Mouse (Mus musculus) CH12.LX (cell line): ENCODE measurements at regions not wholly inside any gene's neighbourhood (a gene's known extent, or its start where the extent isn't known, plus 50 kb on each side); places are given as distances from the start of the nearest gene placed in this dataset.

ENCODE experiments used
- DNase-seq: peaks from one replicate; pipeline ENCODE4 v3.0.0-alpha.2; 2013; ENCODE audit errors: extremely low read depth
- H3K27ac ChIP-seq: 2 replicates; pipeline ENCODE4 v1.5.1; 2012; ENCODE audit warnings: low read depth, mild to moderate bottlenecking, control low read depth, moderate library complexity; ENCODE audit not compliant: insufficient read depth
- H3K27me3 ChIP-seq: replicated peaks from 2 replicates; pipeline ENCODE3; 2012; ENCODE audit warnings: inconsistent platforms
- H3K36me3 ChIP-seq, 2 experiments: replicated peaks in 1 of 2; 2 replicates each; pipeline versions ENCODE3 to v1.6.1; 2012; ENCODE audit warnings: inconsistent platforms in 1 of 2, low read length in 1 of 2, mild to moderate bottlenecking in 1 of 2, mixed read lengths in 1 of 2, moderate library complexity in 1 of 2; ENCODE audit not compliant: control insufficient read depth in 1 of 2, insufficient read depth in 1 of 2
- H3K4me1 ChIP-seq, 2 experiments: 2 replicates each; pipeline ENCODE4 v1.6.1; 2012; ENCODE audit warnings: inconsistent platforms in 1 of 2, moderate library complexity in 1 of 2; ENCODE audit not compliant: insufficient read depth in 2 of 2, control insufficient read depth in 1 of 2
- H3K4me2 ChIP-seq: 2 replicates; pipeline ENCODE4 v1.6.1; 2012; ENCODE audit warnings: low read depth, mild to moderate bottlenecking, control low read depth; ENCODE audit not compliant: poor library complexity, insufficient read depth, severe bottlenecking
- H3K4me3 ChIP-seq, 3 experiments: fragments of 150-350 bp in 1 of 3; sonication (generic) in 1 of 3; replicated peaks in 1 of 3; 2 replicates each; pipeline versions ENCODE3 to v1.5.1; 2011 to 2012; ENCODE audit warnings: low read depth in 2 of 3, low read length in 2 of 3, mild to moderate bottlenecking in 2 of 3, moderate library complexity in 2 of 3, control low read depth in 1 of 3, improper control_type of control experiment in 1 of 3, inconsistent platforms in 1 of 3, mixed read lengths in 1 of 3; ENCODE audit not compliant: poor library complexity in 1 of 3
- H3K79me2 ChIP-seq: replicated peaks from 2 replicates; pipeline ENCODE4 v1.6.1; 2012; ENCODE audit warnings: mild to moderate bottlenecking, moderate library complexity; ENCODE audit not compliant: control insufficient read depth, poor library complexity, insufficient read depth, severe bottlenecking; ENCODE audit errors: extremely low read depth
- H3K9ac ChIP-seq: 2 replicates; pipeline ENCODE4 v1.6.1; 2012; ENCODE audit warnings: low read depth, mild to moderate bottlenecking, control low read depth, moderate library complexity; ENCODE audit not compliant: insufficient read depth
- H3K9me3 ChIP-seq: replicated peaks from 2 replicates; pipeline ENCODE3; 2012; ENCODE audit warnings: low read length, inconsistent platforms, mixed read lengths
- BHLHE40 ChIP-seq: IDR thresholded peaks from 2 replicates; pipeline ENCODE4 v1.6.1; 2011; ENCODE audit warnings: mild to moderate bottlenecking, low read depth, low read length, improper control_type of control experiment
- CHD1 ChIP-seq: IDR thresholded peaks from 2 replicates; pipeline ENCODE4 v1.6.1; 2012; ENCODE audit warnings: low read depth, low read length, improper control_type of control experiment, inconsistent platforms
- CHD2 ChIP-seq: IDR thresholded peaks from 2 replicates; pipeline ENCODE4 v1.6.1; 2011; ENCODE audit warnings: low read length, improper control_type of control experiment
- E2F4 ChIP-seq: IDR thresholded peaks from 2 replicates; pipeline ENCODE4 v1.6.1; 2011; ENCODE audit warnings: low read depth, low read length, improper control_type of control experiment; ENCODE audit not compliant: insufficient replicate concordance
- ELF1 ChIP-seq: IDR thresholded peaks from 2 replicates; pipeline ENCODE4 v1.6.1; 2014; ENCODE audit warnings: low read depth, mild to moderate bottlenecking, inconsistent platforms, low read length, improper control_type of control experiment
- GABPA ChIP-seq: IDR thresholded peaks from 2 replicates; pipeline ENCODE4 v1.6.1; 2012; ENCODE audit warnings: low read depth, low read length, improper control_type of control experiment, inconsistent platforms; ENCODE audit not compliant: insufficient replicate concordance
- JUN ChIP-seq: IDR thresholded peaks from 2 replicates; pipeline ENCODE4 v1.6.1; 2011; ENCODE audit warnings: low read depth, mild to moderate bottlenecking, low read length, improper control_type of control experiment, moderate library complexity; ENCODE audit not compliant: insufficient read depth
- JUND ChIP-seq: conservative IDR thresholded peaks from 2 replicates; pipeline ENCODE4 v1.6.1; 2011; ENCODE audit warnings: low read depth, low read length, improper control_type of control experiment
- MAFK ChIP-seq: IDR thresholded peaks from 2 replicates; pipeline ENCODE4 v1.6.1; 2011; ENCODE audit warnings: low read length, improper control_type of control experiment; ENCODE audit not compliant: insufficient replicate concordance
- MAZ ChIP-seq: IDR thresholded peaks from 2 replicates; pipeline ENCODE4 v1.6.1; 2012; ENCODE audit warnings: low read depth, mild to moderate bottlenecking, inconsistent platforms, low read length, improper control_type of control experiment, moderate library complexity
- MEF2A ChIP-seq: IDR thresholded peaks from 2 replicates; pipeline ENCODE4 v1.6.1; 2014; ENCODE audit warnings: low read depth, mild to moderate bottlenecking, inconsistent platforms, low read length, improper control_type of control experiment, borderline replicate concordance
- MYC ChIP-seq: IDR thresholded peaks from 2 replicates; pipeline ENCODE4 v1.6.1; 2011; ENCODE audit warnings: low read depth, mild to moderate bottlenecking, improper control_type of control experiment, low read length
- NELFE ChIP-seq: IDR thresholded peaks from 2 replicates; pipeline ENCODE4 v1.6.1; 2011; ENCODE audit warnings: low read depth, low read length, improper control_type of control experiment
- NRF1 ChIP-seq: IDR thresholded peaks from 2 replicates; pipeline ENCODE4 v1.6.1; 2014; ENCODE audit warnings: low read depth, mild to moderate bottlenecking, inconsistent platforms, low read length, improper control_type of control experiment, moderate library complexity
- PAX5 ChIP-seq: IDR thresholded peaks from 2 replicates; pipeline ENCODE4 v1.6.1; 2012; ENCODE audit warnings: low read length, inconsistent platforms, mixed read lengths
- POLR2AphosphoS2 ChIP-seq: IDR thresholded peaks from 2 replicates; pipeline ENCODE4 v1.6.1; 2011; ENCODE audit warnings: low read depth, low read length, improper control_type of control experiment
- RAD21 ChIP-seq: IDR thresholded peaks from 2 replicates; pipeline ENCODE4 v1.6.1; 2011; ENCODE audit warnings: low read depth, mild to moderate bottlenecking, low read length, improper control_type of control experiment, moderate library complexity
- SMC3 ChIP-seq: IDR thresholded peaks from 2 replicates; pipeline ENCODE4 v1.6.1; 2011; ENCODE audit warnings: low read depth, low read length, improper control_type of control experiment
- TCF12 ChIP-seq: IDR thresholded peaks from 2 replicates; pipeline ENCODE4 v1.6.1; 2014; ENCODE audit warnings: low read depth, mild to moderate bottlenecking, inconsistent platforms, low read length, improper control_type of control experiment
- USF1 ChIP-seq: IDR thresholded peaks from 2 replicates; pipeline ENCODE4 v1.6.1; 2014; ENCODE audit warnings: low read depth, mild to moderate bottlenecking, inconsistent platforms, low read length, improper control_type of control experiment
- ZC3H11A ChIP-seq: IDR thresholded peaks from 2 replicates; pipeline ENCODE4 v1.6.1; 2012; ENCODE audit warnings: low read depth, mild to moderate bottlenecking, inconsistent platforms, low read length, improper control_type of control experiment
- ZMIZ1 ChIP-seq: IDR thresholded peaks from 2 replicates; pipeline ENCODE4 v1.6.1; 2012; ENCODE audit warnings: low read depth, mild to moderate bottlenecking, inconsistent platforms, low read length, improper control_type of control experiment
- ZNF384 ChIP-seq: IDR thresholded peaks from 2 replicates; pipeline ENCODE4 v1.6.1; 2012; ENCODE audit warnings: low read depth, low read length, improper control_type of control experiment, inconsistent platforms
- dilution Hi-C: fragments of 300-500 bp; cut with MboI; formaldehyde crosslinking; loops from 2 replicates; pipeline ENCODE4 v1.14.3; 2020; ENCODE audit warnings: low sequenced_read_pairs; ENCODE audit not compliant: extremely low pct_unique_long_range_greater_than_20kb, extremely low pct_ligation_motif_present
- in situ Hi-C: fragments of 300-500 bp; cut with MboI; formaldehyde crosslinking; loops from 3 replicates; pipeline ENCODE4 v1.14.3; 2019; ENCODE audit warnings: low sequenced_read_pairs, low pct_ligation_motif_present, low pct_unique_long_range_greater_than_20kb, mixed read lengths

DNA sequence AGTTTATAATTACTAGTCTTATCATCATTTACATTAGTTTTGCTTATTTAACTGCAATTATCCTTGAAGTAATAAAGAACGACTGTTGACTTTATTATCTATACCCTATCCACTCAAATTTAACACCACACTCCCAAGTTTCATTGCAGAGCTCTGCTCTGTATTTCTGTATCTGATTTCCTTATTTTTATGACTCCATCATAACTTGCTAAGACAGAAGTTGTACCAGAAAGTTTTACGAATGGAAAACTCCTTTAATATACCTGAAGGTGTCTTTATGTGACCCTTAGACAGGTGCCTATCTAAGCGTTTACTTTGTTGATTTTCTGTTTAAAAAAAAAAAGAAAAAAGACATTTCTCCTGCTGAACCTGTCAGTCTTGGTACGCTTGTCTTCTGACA, 854.7 kb downstream of the Robo2 start:
- dilution Hi-C loops: no loop called here
- Histone ChIP-seq H3K36me3 (no peaks in the 10 kb centered on the region), H3K4me1 (no peaks in the 10 kb centered on the region), H3K9me3 (peaks cover 37% of the 10 kb centered on the region)
- TF ChIP-seq E2F4 (no peak), SMC3 (no peak), MAFK (no peak), GABPA (no peak), NELFE (no peak), NRF1 (no peak), ZMIZ1 (no peak), ZNF384 (no peak), CHD1 (no peak), ZC3H11A (no peak), TCF12 (no peak), JUN (no peak), RAD21 (no peak), CHD2 (no peak), USF1 (no peak), JUND (no peak), BHLHE40 (no peak)
- TF ChIP-seq, all 38 proteins: peak for 0
- H3K4me3 ChIP-seq: no peak overlapping the region
- H3K27me3 ChIP-seq: no peaks in the 10 kb centered on the region
- H3K9ac ChIP-seq: no peak overlapping the region
- H3K4me2 ChIP-seq: no peak overlapping the region
- no peaks in the 10 kb centered on the region for H3K79me2 ChIP-seq
- H3K27ac ChIP-seq: no peak overlapping the region
- DNase-seq: no peak
- in situ Hi-C loops: no loop called here

DNA sequence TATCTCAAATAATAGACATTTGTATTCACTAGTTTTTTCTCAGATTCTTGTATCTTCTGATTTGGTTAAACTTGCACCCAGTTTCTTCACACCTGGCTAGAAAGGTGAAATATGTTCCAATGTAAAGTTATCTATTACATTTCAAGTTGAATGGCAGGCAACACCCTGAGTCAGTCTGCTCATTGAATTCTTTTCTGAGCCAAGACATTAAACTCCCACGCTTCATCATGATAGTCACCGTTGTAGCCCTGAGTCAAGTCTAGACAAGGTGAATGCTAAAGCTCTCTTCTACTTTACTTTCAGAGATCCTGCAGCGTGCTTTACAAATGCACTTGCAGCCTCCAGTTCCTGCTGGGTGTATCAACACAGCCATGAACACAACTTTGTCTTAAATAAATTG, 868.0 kb downstream of the Robo2 start:
- no peaks in the 10 kb centered on the region for H3K36me3 ChIP-seq
- H3K79me2 ChIP-seq: no peaks in the 10 kb centered on the region
- DNase-seq: no peak
- TF ChIP-seq JUND (no peak), PAX5 (no peak), CHD1 (no peak), ELF1 (no peak), TCF12 (no peak), SMC3 (no peak), ZNF384 (no peak), MAZ (no peak), NRF1 (no peak), POLR2AphosphoS2 (no peak), MYC (no peak), MEF2A (no peak), RAD21 (no peak), ZMIZ1 (no peak), NELFE (no peak), MAFK (no peak)
- H3K9ac ChIP-seq: no peak overlapping the region
- in situ Hi-C loops: no loop called here
- H3K4me3 ChIP-seq: no peak overlapping the region
- H3K9me3 ChIP-seq: peaks cover 54% of the 10 kb centered on the region
- H3K27ac ChIP-seq: no peak overlapping the region
- H3K4me1 ChIP-seq: no peaks in the 10 kb centered on the region
- dilution Hi-C loops: no loop called here
- no peaks in the 10 kb centered on the region for H3K27me3 ChIP-seq
- H3K4me2 ChIP-seq: no peak overlapping the region
